Mouse (Mus musculus) thymus, adult 2 months (tissue): ENCODE results near the gene Traf3ip2. TPM values are rescaled to one million over a fixed set of nuclear protein-coding genes. Genes with fewer than 3 reads are reported as not detected.

ENCODE experiments used
- DNase-seq: peaks from one replicate; pipeline ENCODE4 v3.0.0; 2021
- H3K27ac ChIP-seq: fragments of 200-500 bp; 2 replicates; pipeline ENCODE4 v1.5.1; 2012; ENCODE audit warnings: low read length, control low read depth; ENCODE audit not compliant: control insufficient read depth, insufficient read depth
- H3K27me3 ChIP-seq: fragments of 200-500 bp; 2 replicates; pipeline ENCODE4 v1.6.1; 2012; ENCODE audit warnings: mild to moderate bottlenecking, low read length, moderate library complexity, mixed read lengths; ENCODE audit not compliant: control insufficient read depth, insufficient read depth
- H3K36me3 ChIP-seq: fragments of 200-500 bp; 2 replicates; pipeline ENCODE4 v1.6.1; 2012; ENCODE audit warnings: mild to moderate bottlenecking, low read length, moderate library complexity; ENCODE audit not compliant: control insufficient read depth, insufficient read depth
- H3K4me1 ChIP-seq: fragments of 200-500 bp; replicated peaks from 2 replicates; pipeline ENCODE4 v1.6.1; 2012; ENCODE audit warnings: low read length; ENCODE audit not compliant: control insufficient read depth, insufficient read depth
- H3K4me3 ChIP-seq: fragments of 200-500 bp; 2 replicates; pipeline ENCODE4 v1.5.1; 2012; ENCODE audit warnings: mild to moderate bottlenecking, low read length, control low read depth, moderate library complexity; ENCODE audit not compliant: control insufficient read depth, insufficient read depth
- CTCF ChIP-seq: fragments of 200-500 bp; IDR thresholded peaks from 2 replicates; pipeline ENCODE4 v1.5.1; 2012; ENCODE audit warnings: mild to moderate bottlenecking, control low read depth, low read length, moderate library complexity, borderline replicate concordance; ENCODE audit not compliant: control insufficient read depth, poor library complexity, insufficient read depth; ENCODE audit errors: extremely low read depth
- POLR2A ChIP-seq: fragments of 200-500 bp; IDR thresholded peaks from 2 replicates; pipeline ENCODE4 v1.6.1; 2012; ENCODE audit warnings: mild to moderate bottlenecking, low read length, control low read depth, moderate library complexity; ENCODE audit not compliant: control insufficient read depth, poor library complexity, insufficient read depth; ENCODE audit errors: extremely low read depth
- WGBS: fragments of 180-500 bp; shearing (Covaris S2); methylation state at CpG from one replicate; pipeline ENCODE4 v1.1.7; 2018; 5-methylcytosine and 5-hydroxymethylcytosine counted together
- polyA plus RNA-seq: library from polyadenylated mRNA; depleted of rRNA; stranded (reverse); fragments of >200 nt; gene quantifications from 2 replicates; pipeline ENCODE4 v1.2.3, GENCODE M21; 2012

The Traf3ip2 gene
- polyA plus RNA-seq, 1 experiment, result 21.3 TPM

- DNase-seq, result no peak
- H3K4me1 ChIP-seq, result peaks cover 8% of the 10 kb centered on the region
Observed at GRCm38 (mm10) chr10:39618431-39618830, 5.7 kb downstream of the Traf3ip2 start.

GRCm38 (mm10) chr10:39620626-39621025 is 7.9 kb downstream of the Traf3ip2 start:
- no peak overlapping the region for H3K4me3 ChIP-seq
- H3K4me1 ChIP-seq, result peaks cover 8% of the 10 kb centered on the region
- DNase-seq, result no peak
- no peaks in the 10 kb centered on the region for H3K27me3 ChIP-seq
- no peaks in the 10 kb centered on the region; the same call in 1 of the 2 replicates for H3K36me3 ChIP-seq
- 94% methylated on average over 5 of the region's 5 CpGs for WGBS
- H3K27ac ChIP-seq, result no peak overlapping the region
- no peak for TF ChIP-seq POLR2A
- no peak for TF ChIP-seq CTCF

More at GRCm38 (mm10) chr10:39618431-39618830, 5.7 kb downstream of the Traf3ip2 start:
- H3K27ac ChIP-seq, result no peak overlapping the region
- no peak overlapping the region for H3K4me3 ChIP-seq
- TF ChIP-seq CTCF, result no peak
- no peak for TF ChIP-seq POLR2A
- H3K36me3 ChIP-seq, result no peaks in the 10 kb centered on the region; the same call in 1 of the 2 replicates
- WGBS, result 91% methylated on average over 10 of the region's 10 CpGs
- H3K27me3 ChIP-seq, result no peaks in the 10 kb centered on the region

- TF ChIP-seq CTCF (no peak), POLR2A (no peak)
- no peak overlapping the region for H3K27ac ChIP-seq
- WGBS, result 92% methylated on average over 6 of the region's 6 CpGs
Observed at GRCm38 (mm10) chr10:39623806-39624205, 11.1 kb downstream of the Traf3ip2 start.

GRCm38 (mm10) chr10:39624837-39625625 is 12.3 kb downstream of the Traf3ip2 start:
- Histone ChIP-seq H3K27ac (no peak overlapping the region), H3K36me3 (peaks cover 8% of the 10 kb centered on the region), H3K4me1 (peaks cover 17% of the 10 kb centered on the region), H3K4me3 (no peak overlapping the region), H3K27me3 (no peaks in the 10 kb centered on the region)
- WGBS, result 47% methylated on average over 12 of the region's 12 CpGs
- DNase-seq, result no peak
- TF ChIP-seq POLR2A (no peak), CTCF (no peak)

More at GRCm38 (mm10) chr10:39623806-39624205, 11.1 kb downstream of the Traf3ip2 start:
- Histone ChIP-seq H3K36me3 (peaks cover 8% of the 10 kb centered on the region), H3K27me3 (no peaks in the 10 kb centered on the region), H3K4me1 (peaks cover 17% of the 10 kb centered on the region), H3K4me3 (no peak overlapping the region)
- no peak for DNase-seq

- no peak for TF ChIP-seq POLR2A
- H3K4me1 ChIP-seq, result peaks cover 17% of the 10 kb centered on the region
- no peak overlapping the region for H3K27ac ChIP-seq
- DNase-seq, result peak; percentile 14
- H3K36me3 ChIP-seq, result peaks cover 8% of the 10 kb centered on the region
- no peaks in the 10 kb centered on the region for H3K27me3 ChIP-seq
- 51% methylated on average over 11 of the region's 11 CpGs for WGBS
- no peak overlapping the region for H3K4me3 ChIP-seq
Observed at GRCm38 (mm10) chr10:39625626-39626260, 13.0 kb downstream of the Traf3ip2 start.

- H3K4me1 ChIP-seq, result peaks cover 17% of the 10 kb centered on the region
- no peak overlapping the region for H3K4me3 ChIP-seq
- TF ChIP-seq CTCF, result no peak
- 96% methylated on average over 12 of the region's 12 CpGs for WGBS
- DNase-seq, result no peak
- no peaks in the 10 kb centered on the region for H3K27me3 ChIP-seq
- peaks cover 8% of the 10 kb centered on the region for H3K36me3 ChIP-seq
- no peak overlapping the region for H3K27ac ChIP-seq
Observed at GRCm38 (mm10) chr10:39626376-39626775, 13.6 kb downstream of the Traf3ip2 start.
